In the genomic region with DNA sequence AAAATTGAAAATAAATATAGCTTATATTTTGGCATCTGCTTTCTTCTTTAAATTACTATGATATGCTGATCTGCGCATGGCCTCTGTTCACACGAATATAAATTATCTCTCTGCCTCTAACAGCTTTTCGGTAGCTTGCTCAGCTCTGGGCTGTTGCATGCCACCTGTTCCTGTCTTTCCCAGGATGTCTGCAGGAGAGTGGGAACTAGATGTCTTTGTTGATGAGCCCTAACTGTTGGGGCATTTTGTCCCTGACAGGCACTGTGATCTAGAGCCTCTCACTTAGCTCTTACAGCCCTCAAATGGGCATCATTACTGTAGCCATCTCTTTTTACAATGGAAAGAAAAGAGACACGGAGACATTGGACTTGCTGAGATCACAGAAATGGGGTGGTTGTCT, we compare ENCODE assay signal across 23 mouse cellular contexts.
DNase-seq lines count a peak whose midpoint lies in the region; ATAC-seq and TF ChIP-seq lines count a peak whose summit lies in the region.
"Had no signal": no experiment of that assay in that cellular context is flagged by ENCODE, and none has a peak within 500 bp of the region (broad histone marks: within the 10 kb centered on the region; RNA-seq: fewer than 3 reads in every experiment).

No protein-coding gene starts in this region.

- WGBS in forebrain, embryonic 16.5 days: 56% methylated on average over 4 of the region's 4 CpGs
- 76% methylated on average over 4 of the region's 4 CpGs for WGBS in forebrain, embryonic 13.5 days
- WGBS in olfactory bulb, adult 2 months: 45% methylated on average over 4 of the region's 4 CpGs

- H3K4me3 ChIP-seq in forebrain, embryonic 16.5 days (replicated peaks; ENCODE audit: low read length): no peak overlapping the region
- no peak overlapping the region for H3K4me3 ChIP-seq in forebrain, embryonic 13.5 days
- peak overlapping the region; percentile 72 for H3K4me3 ChIP-seq in layer of hippocampus, adult 2 months
- H3K4me3 ChIP-seq in cortical plate, adult 2 months (ENCODE audit: insufficient read depth, low read length): peak overlapping the region; percentile 70
- peak overlapping the region; percentile 53 for H3K4me3 ChIP-seq in olfactory bulb, adult 2 months (ENCODE audit: insufficient read depth, low read depth, low read length)
- H3K4me3 ChIP-seq: embryonic facial prominence, embryonic 12.5 days; erythroblast, embryonic 14.5 days; heart, adult 2 months; hindbrain, embryonic 12.5 days; hindbrain, embryonic 15.5 days had no signal

- TF ChIP-seq POLR2A in cortical plate, adult 2 months (IDR thresholded peaks at IDR 0.05; ENCODE audit: extremely low read depth, insufficient read depth, low read length): 0 out of 2 replicates have a peak, but pooled peaks have one; percentile 8
- no peak for TF ChIP-seq POLR2A in olfactory bulb, adult 2 months (IDR thresholded peaks at IDR 0.05; ENCODE audit: insufficient read depth, low read depth, low read length)

- no peaks in the 10 kb centered on the region for H3K27me3 ChIP-seq in forebrain, embryonic 16.5 days (replicated peaks; ENCODE audit: control insufficient read depth, insufficient read depth, low read length)
- no peaks in the 10 kb centered on the region for H3K27me3 ChIP-seq in forebrain, embryonic 13.5 days
- H3K27me3 ChIP-seq: embryonic facial prominence, embryonic 12.5 days; hindbrain, embryonic 12.5 days; hindbrain, embryonic 15.5 days; Patski had no signal

- no peak overlapping the region for H3K9ac ChIP-seq in forebrain, embryonic 16.5 days (replicated peaks; ENCODE audit: low read depth, low read length)
- no peak overlapping the region for H3K9ac ChIP-seq in forebrain, embryonic 13.5 days
- H3K9ac ChIP-seq: embryonic facial prominence, embryonic 12.5 days; hindbrain, embryonic 12.5 days; hindbrain, embryonic 15.5 days had no signal

- peak overlapping the region; percentile 66 for H3K27ac ChIP-seq in forebrain, embryonic 16.5 days (ENCODE audit: low read length)
- no peak overlapping the region for H3K27ac ChIP-seq in forebrain, embryonic 13.5 days
- peak overlapping the region; percentile 95 for H3K27ac ChIP-seq in layer of hippocampus, adult 2 months
- 0 out of 2 replicates have a peak overlapping the region, but pooled peaks have one; percentile 14 for H3K27ac ChIP-seq in cortical plate, adult 2 months (ENCODE audit: insufficient read depth, low read length)
- H3K27ac ChIP-seq in olfactory bulb, adult 2 months (ENCODE audit: insufficient read depth, low read depth, low read length): peak overlapping the region; percentile 62
- H3K27ac ChIP-seq: embryonic facial prominence, embryonic 12.5 days; heart, adult 2 months; hindbrain, embryonic 12.5 days; hindbrain, embryonic 15.5 days had no signal

- no peaks in the 10 kb centered on the region for H3K36me3 ChIP-seq in forebrain, embryonic 16.5 days (ENCODE audit: control insufficient read depth, insufficient read depth)
- no peaks in the 10 kb centered on the region; the same call in 1 of the 2 replicates for H3K36me3 ChIP-seq in forebrain, embryonic 13.5 days (ENCODE audit: poor library complexity, severe bottlenecking)
- H3K36me3 ChIP-seq: embryonic facial prominence, embryonic 12.5 days; G1E; hindbrain, embryonic 12.5 days; hindbrain, embryonic 15.5 days had no signal

- peaks cover 60% of the 10 kb centered on the region for H3K4me1 ChIP-seq in forebrain, embryonic 16.5 days (replicated peaks; ENCODE audit: control insufficient read depth, insufficient read depth, low read length)
- H3K4me1 ChIP-seq in forebrain, embryonic 13.5 days: peaks cover 57% of the 10 kb centered on the region
- peaks cover 27% of the 10 kb centered on the region for H3K4me1 ChIP-seq in cortical plate, adult 2 months (ENCODE audit: control insufficient read depth, insufficient read depth, low read length)
- H3K4me1 ChIP-seq in olfactory bulb, adult 2 months (ENCODE audit: control insufficient read depth, insufficient read depth, low read length): peaks cover 24% of the 10 kb centered on the region

- no peaks in the 10 kb centered on the region for H3K9me3 ChIP-seq in forebrain, embryonic 16.5 days (ENCODE audit: control insufficient read depth, low read length)
- no peaks in the 10 kb centered on the region for H3K9me3 ChIP-seq in forebrain, embryonic 13.5 days (replicated peaks)
- H3K9me3 ChIP-seq: embryonic facial prominence, embryonic 12.5 days; G1E; hindbrain, embryonic 12.5 days; hindbrain, embryonic 15.5 days had no signal

- ATAC-seq in forebrain, embryonic 16.5 days: no peak
- no peak for ATAC-seq in forebrain, embryonic 13.5 days
- ATAC-seq in CD4-positive, CD25-positive, alpha-beta regulatory T cell, adult 4 months: no peak
- ATAC-seq: intestine, postnatal 0 days; Patski had no signal

- H3K4me2 ChIP-seq in forebrain, embryonic 16.5 days (ENCODE audit: low read length): peak overlapping the region; percentile 27; the same call in 1 of the 2 replicates
- no peak overlapping the region for H3K4me2 ChIP-seq in forebrain, embryonic 13.5 days
- H3K4me2 ChIP-seq: embryonic facial prominence, embryonic 12.5 days; heart, embryonic 11.5 days; hindbrain, embryonic 12.5 days; hindbrain, embryonic 15.5 days had no signal

- DNase-seq in layer of hippocampus, adult 2 months (ENCODE audit: low spot score in 2 of 2): no peak
- DNase-seq in layer of hippocampus, adult 9-11 months: no peak
- DNase-seq: adrenal gland, postnatal 10 days; adrenal gland, postnatal 36 days; cerebellum, adult 18-20 months; cerebellum, adult 9-10 months; cerebellum, postnatal 14 days; gastrocnemius, postnatal 25 days; heart, adult 2 months; kidney, adult 2 months had no signal

- no peak for TF ChIP-seq CTCF in layer of hippocampus, adult 2 months (conservative IDR thresholded peaks at IDR 0.05)
- no peak for TF ChIP-seq CTCF in cortical plate, adult 2 months (IDR thresholded peaks at IDR 0.05; ENCODE audit: extremely low read depth, insufficient read depth, low read length)
- no peak for TF ChIP-seq CTCF in olfactory bulb, adult 2 months (IDR thresholded peaks at IDR 0.05; ENCODE audit: insufficient read depth, low read depth, low read length)

Comparison
In these comparisons a context has a peak if more than half of its experiments do, and no peak if none do; other contexts are left out.
1. H3K4me3 ChIP-seq: peak in layer of hippocampus, adult 2 months (single experiment), cortical plate, adult 2 months (single experiment) and olfactory bulb, adult 2 months (single experiment); none in forebrain, embryonic 16.5 days (single experiment) and forebrain, embryonic 13.5 days (single experiment).